Mouse (Mus musculus) olfactory bulb, adult 2 months (tissue): ENCODE data around the gene Sh3rf3.

Experiments used
- CTCF ChIP-seq: fragments of 200-500 bp; IDR thresholded peaks from 2 replicates; pipeline ENCODE4 v1.5.1; 2012; ENCODE audit warnings: low read depth, mild to moderate bottlenecking, low read length, moderate library complexity; ENCODE audit not compliant: insufficient read depth
- POLR2A ChIP-seq: fragments of 200-500 bp; IDR thresholded peaks from 2 replicates; pipeline ENCODE4 v1.6.1; 2012; ENCODE audit warnings: mild to moderate bottlenecking, low read depth, low read length, moderate library complexity; ENCODE audit not compliant: insufficient read depth

- TF ChIP-seq CTCF (no peak), POLR2A (no peak)
Observed at GRCm38 (mm10) chr10:59133478-59134009, 320.4 kb downstream of the Sh3rf3 start.
